ENCODE assay signal across 8 mouse cellular contexts in the genomic region with DNA sequence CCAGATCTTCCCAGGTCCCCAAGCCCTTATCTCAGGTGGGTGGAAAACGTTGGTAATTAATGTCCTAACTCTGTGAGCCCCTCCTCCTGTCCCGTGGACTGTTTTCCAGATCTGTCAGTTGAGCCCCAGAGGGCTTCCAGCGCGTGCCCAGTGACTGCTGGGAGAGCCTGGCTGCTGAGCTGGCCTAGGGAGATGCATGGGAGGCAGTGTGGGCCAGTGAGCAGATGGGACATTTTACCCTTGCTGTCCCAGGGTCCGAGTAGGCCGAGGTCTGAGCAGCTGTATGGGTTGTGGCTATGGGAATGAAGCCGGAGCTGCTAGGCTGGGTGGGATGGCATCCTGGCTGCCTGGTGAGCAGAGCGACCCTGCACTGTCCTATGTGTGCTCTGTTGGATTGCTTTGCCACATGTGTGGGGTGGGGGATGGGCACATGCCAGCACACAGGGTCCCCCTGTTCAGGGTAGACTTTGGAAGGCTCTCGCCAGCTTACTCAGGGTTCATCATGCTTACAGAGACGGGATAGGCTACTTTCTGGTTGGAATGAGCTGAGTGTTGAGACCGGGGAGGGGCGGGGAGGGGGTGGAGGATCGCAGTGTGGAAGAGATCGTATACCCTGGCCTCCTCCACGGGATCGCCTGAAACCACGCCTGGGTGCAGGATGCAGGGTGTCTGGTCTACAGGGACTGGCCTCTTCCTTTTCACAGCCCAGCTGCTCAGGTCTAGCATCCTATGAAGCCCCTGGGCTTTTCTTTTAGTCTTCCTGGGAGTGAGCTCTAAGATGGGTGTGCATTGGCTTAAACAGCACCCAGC.
DNase-seq lines count a peak whose midpoint lies in the region; ATAC-seq and TF ChIP-seq lines count a peak whose summit lies in the region.

No protein-coding gene starts in this region.

- H3K27ac ChIP-seq in heart, embryonic 10.5 days = peak overlapping the region; percentile 83
- 0 out of 2 replicates have a peak overlapping the region, but pooled peaks have one; percentile 26 for H3K27ac ChIP-seq in midbrain, embryonic 12.5 days (replicated peaks)
- H3K27ac ChIP-seq in midbrain, embryonic 14.5 days (replicated peaks; ENCODE audit: low read depth, low read length) = no peak overlapping the region
- peak overlapping the region; percentile 58 for H3K27ac ChIP-seq in embryonic facial prominence, embryonic 13.5 days
- peak overlapping the region; percentile 69; the same call in 1 of the 2 replicates for H3K27ac ChIP-seq in liver, postnatal 0 days (ENCODE audit: low read depth)
- no peak overlapping the region for H3K27ac ChIP-seq in left cerebral cortex, adult 2 months

- no peak for TF ChIP-seq EP300 in liver, postnatal 0 days (IDR thresholded peaks at IDR 0.05; ENCODE audit: low read depth)

- no peaks in the 10 kb centered on the region for H3K9me3 ChIP-seq in heart, embryonic 10.5 days
- no peaks in the 10 kb centered on the region for H3K9me3 ChIP-seq in midbrain, embryonic 12.5 days
- H3K9me3 ChIP-seq in midbrain, embryonic 14.5 days (ENCODE audit: control insufficient read depth, low read length) = no peaks in the 10 kb centered on the region
- no peaks in the 10 kb centered on the region for H3K9me3 ChIP-seq in embryonic facial prominence, embryonic 13.5 days
- no peaks in the 10 kb centered on the region for H3K9me3 ChIP-seq in liver, postnatal 0 days (ENCODE audit: low read length)

- no peak overlapping the region for H3K4me3 ChIP-seq in heart, embryonic 10.5 days
- no peak overlapping the region for H3K4me3 ChIP-seq in midbrain, embryonic 12.5 days
- H3K4me3 ChIP-seq in midbrain, embryonic 14.5 days (replicated peaks; ENCODE audit: low read depth, low read length) = no peak overlapping the region
- H3K4me3 ChIP-seq in embryonic facial prominence, embryonic 13.5 days = no peak overlapping the region
- H3K4me3 ChIP-seq in liver, postnatal 0 days (ENCODE audit: low read depth, low read length) = no peak overlapping the region
- no peak overlapping the region for H3K4me3 ChIP-seq in left cerebral cortex, adult 2 months

- peaks cover 88% of the 10 kb centered on the region for H3K4me1 ChIP-seq in heart, embryonic 10.5 days
- H3K4me1 ChIP-seq in midbrain, embryonic 12.5 days = peaks cover 61% of the 10 kb centered on the region
- H3K4me1 ChIP-seq in midbrain, embryonic 14.5 days (ENCODE audit: control insufficient read depth, insufficient read depth, low read length) = peaks cover 26% of the 10 kb centered on the region
- H3K4me1 ChIP-seq in embryonic facial prominence, embryonic 13.5 days = peaks cover 97% of the 10 kb centered on the region
- H3K4me1 ChIP-seq in liver, postnatal 0 days (ENCODE audit: insufficient read depth) = peaks cover 47% of the 10 kb centered on the region

- intact Hi-C loops in heart, postnatal 25 days (cut with DNase I) = no loop called here
- intact Hi-C loops in left cerebral cortex, adult 2 months (cut with DNase I) = no loop called here

- H3K9ac ChIP-seq in midbrain, embryonic 12.5 days (replicated peaks) = no peak overlapping the region
- H3K9ac ChIP-seq in midbrain, embryonic 14.5 days (replicated peaks; ENCODE audit: low read length) = no peak overlapping the region
- H3K9ac ChIP-seq in embryonic facial prominence, embryonic 13.5 days = no peak overlapping the region; the same call in 1 of the 2 replicates
- peak overlapping the region; percentile 3; the same call in 1 of the 2 replicates for H3K9ac ChIP-seq in liver, postnatal 0 days (replicated peaks)

- H3K4me2 ChIP-seq in midbrain, embryonic 12.5 days (replicated peaks) = no peak overlapping the region
- H3K4me2 ChIP-seq in midbrain, embryonic 14.5 days (ENCODE audit: low read length) = no peak overlapping the region
- H3K4me2 ChIP-seq in embryonic facial prominence, embryonic 13.5 days = no peak overlapping the region; the same call in 1 of the 2 replicates
- no peak overlapping the region for H3K4me2 ChIP-seq in liver, postnatal 0 days (ENCODE audit: low read depth, low read length)

- no peak for DNase-seq in heart, embryonic 10.5 days (ENCODE audit: low spot score)
- DNase-seq in heart, postnatal 25 days (ENCODE audit: low spot score) = no peak
- no peak for DNase-seq in midbrain, embryonic 14.5 days
- DNase-seq in liver, postnatal 0 days = no peak
- no peak for DNase-seq in left cerebral cortex, adult 2 months (ENCODE audit: extremely low spot score in 1 of 2, low spot score in 2 of 2)
- DNase-seq in spleen, postnatal 4 days (ENCODE audit: low spot score in 2 of 2) = no peak

- 0 out of 2 replicates have a peak, but pooled peaks cover 2% of the 10 kb centered on the region for H3K36me3 ChIP-seq in heart, embryonic 10.5 days
- no peaks in the 10 kb centered on the region for H3K36me3 ChIP-seq in midbrain, embryonic 12.5 days
- H3K36me3 ChIP-seq in midbrain, embryonic 14.5 days (ENCODE audit: control insufficient read depth, insufficient read depth, low read length) = no peaks in the 10 kb centered on the region
- H3K36me3 ChIP-seq in embryonic facial prominence, embryonic 13.5 days = no peaks in the 10 kb centered on the region
- H3K36me3 ChIP-seq in liver, postnatal 0 days (replicated peaks; ENCODE audit: insufficient read depth, low read length) = no peaks in the 10 kb centered on the region

- 67% methylated on average over 17 of the region's 17 CpGs for WGBS in heart, embryonic 10.5 days
- 68% methylated on average over 17 of the region's 17 CpGs for WGBS in midbrain, embryonic 12.5 days
- 77% methylated on average over 17 of the region's 17 CpGs for WGBS in midbrain, embryonic 14.5 days
- WGBS in embryonic facial prominence, embryonic 13.5 days = 46% methylated on average over 17 of the region's 17 CpGs
- WGBS in liver, postnatal 0 days (ENCODE audit: insufficient replicate concordance) = 63% methylated on average over 17 of the region's 17 CpGs

- TF ChIP-seq CTCF in liver, postnatal 0 days (IDR thresholded peaks at IDR 0.05; ENCODE audit: low read depth) = no peak
- TF ChIP-seq CTCF in left cerebral cortex, adult 2 months (IDR thresholded peaks at IDR 0.05) = no peak

- ATAC-seq in midbrain, embryonic 12.5 days (ENCODE audit: low FRiP score, low read depth) = no peak
- ATAC-seq in midbrain, embryonic 14.5 days (ENCODE audit: low FRiP score, low TSS enrichment) = no peak
- no peak for ATAC-seq in embryonic facial prominence, embryonic 13.5 days (ENCODE audit: insufficient number of reproducible peaks, insufficient read depth, low FRiP score, low TSS enrichment, low read depth)
- ATAC-seq in liver, postnatal 0 days = no peak

- H3K27me3 ChIP-seq in heart, embryonic 10.5 days (ENCODE audit: insufficient read depth, poor library complexity, severe bottlenecking) = no peaks in the 10 kb centered on the region
- H3K27me3 ChIP-seq in midbrain, embryonic 12.5 days = no peaks in the 10 kb centered on the region
- H3K27me3 ChIP-seq in midbrain, embryonic 14.5 days (ENCODE audit: control insufficient read depth, insufficient read depth, low read length) = no peaks in the 10 kb centered on the region
- no peaks in the 10 kb centered on the region for H3K27me3 ChIP-seq in embryonic facial prominence, embryonic 13.5 days
- H3K27me3 ChIP-seq in liver, postnatal 0 days (ENCODE audit: insufficient read depth, low read length) = no peaks in the 10 kb centered on the region

Comparison
In these comparisons a context has a peak if more than half of its experiments do, and no peak if none do; other contexts are left out.
1. H3K27ac ChIP-seq: peak in heart, embryonic 10.5 days (single experiment), midbrain, embryonic 12.5 days (single experiment), embryonic facial prominence, embryonic 13.5 days (single experiment) and liver, postnatal 0 days (single experiment); none in midbrain, embryonic 14.5 days (single experiment) and left cerebral cortex, adult 2 months (single experiment).